Mouse (Mus musculus): ENCODE measurements around the gene Prmt1. TPM values are rescaled to one million over a fixed set of nuclear protein-coding genes. Genes with fewer than 3 reads are reported as not detected.
"Not testable (repeated sequence)": the region's sequence is repeated elsewhere in the genome, so short reads cannot be mapped to it uniquely, and the experiment has no call there.

Prmt1 gene
- polyA plus RNA-seq, 2 experiments, result 166 to 607 TPM

GRCm38 (mm10) chr7:45028351-45028750 is 42.0 kb upstream of the Prmt1 start:
- Histone ChIP-seq H3K27ac (replicated peaks; ENCODE audit: low read depth, low read length) (no peak overlapping the region), H3K4me1 (ENCODE audit: control insufficient read depth, insufficient read depth, low read length) (no peaks in the 10 kb centered on the region), H3K4me3 (replicated peaks; ENCODE audit: low read length) (no peak overlapping the region), H3K36me3 (ENCODE audit: control insufficient read depth, insufficient read depth, low read length) (peaks cover 69% of the 10 kb centered on the region), H3K9me3 (ENCODE audit: control insufficient read depth, low read length) (no peaks in the 10 kb centered on the region), H3K27me3 (ENCODE audit: control insufficient read depth, insufficient read depth, low read length) (no peaks in the 10 kb centered on the region), H3K4me2 (replicated peaks; ENCODE audit: low read depth, low read length, severe bottlenecking) (no peak overlapping the region), H3K9ac (ENCODE audit: low read depth, low read length, severe bottlenecking) (no peak overlapping the region)
- WGBS, result 89% methylated on average over 11 of the region's 11 CpGs
- DNase-seq (ENCODE audit: low spot score), result no peak
- TF ChIP-seq POLR2A (IDR thresholded peaks at IDR 0.05; ENCODE audit: borderline replicate concordance, extremely low read depth, insufficient read depth, insufficient read length), result no peak
- ATAC-seq (ENCODE audit: low FRiP score, low read depth), result no peak

GRCm38 (mm10) chr7:45027761-45028160 is 41.4 kb upstream of the Prmt1 start:
- Histone ChIP-seq H3K27me3 (ENCODE audit: control insufficient read depth, insufficient read depth, low read length) (no peaks in the 10 kb centered on the region), H3K9ac (ENCODE audit: low read depth, low read length, severe bottlenecking) (no peak overlapping the region), H3K4me3 (replicated peaks; ENCODE audit: low read length) (no peak overlapping the region), H3K4me2 (replicated peaks; ENCODE audit: low read depth, low read length, severe bottlenecking) (no peak overlapping the region), H3K36me3 (ENCODE audit: control insufficient read depth, insufficient read depth, low read length) (peaks cover 63% of the 10 kb centered on the region), H3K9me3 (ENCODE audit: control insufficient read depth, low read length) (no peaks in the 10 kb centered on the region), H3K4me1 (ENCODE audit: control insufficient read depth, insufficient read depth, low read length) (no peaks in the 10 kb centered on the region), H3K27ac (replicated peaks; ENCODE audit: low read depth, low read length) (no peak overlapping the region)
- DNase-seq (ENCODE audit: low spot score) (no peak), ATAC-seq (ENCODE audit: low FRiP score, low read depth) (no peak)
- TF ChIP-seq POLR2A (IDR thresholded peaks at IDR 0.05; ENCODE audit: borderline replicate concordance, extremely low read depth, insufficient read depth, insufficient read length), result no peak
- 89% methylated on average over 9 of the region's 9 CpGs for WGBS

GRCm38 (mm10) chr7:45026256-45026655 is 39.9 kb upstream of the Prmt1 start:
- Histone ChIP-seq H3K36me3 (ENCODE audit: control insufficient read depth, insufficient read depth, low read length) (peaks cover 49% of the 10 kb centered on the region), H3K4me3 (replicated peaks; ENCODE audit: low read length) (no peak overlapping the region), H3K9ac (ENCODE audit: low read depth, low read length, severe bottlenecking) (no peak overlapping the region), H3K4me1 (ENCODE audit: control insufficient read depth, insufficient read depth, low read length) (no peaks in the 10 kb centered on the region), H3K4me2 (replicated peaks; ENCODE audit: low read depth, low read length, severe bottlenecking) (no peak overlapping the region), H3K27ac (replicated peaks; ENCODE audit: low read depth, low read length) (no peak overlapping the region), H3K9me3 (ENCODE audit: control insufficient read depth, low read length) (no peaks in the 10 kb centered on the region), H3K27me3 (ENCODE audit: control insufficient read depth, insufficient read depth, low read length) (no peaks in the 10 kb centered on the region)
- TF ChIP-seq POLR2A (IDR thresholded peaks at IDR 0.05; ENCODE audit: borderline replicate concordance, extremely low read depth, insufficient read depth, insufficient read length), result no peak
- no peak for ATAC-seq (ENCODE audit: low FRiP score, low read depth)
- no peak for DNase-seq (ENCODE audit: low spot score)
- WGBS, result 51% methylated on average over 2 of the region's 2 CpGs

GRCm38 (mm10) chr7:45025601-45026220 is 39.3 kb upstream of the Prmt1 start:
- no peak for ATAC-seq (ENCODE audit: low FRiP score, low read depth)
- WGBS, result 70% methylated on average over 8 of the region's 8 CpGs
- H3K36me3 ChIP-seq (ENCODE audit: control insufficient read depth, insufficient read depth, low read length), result peaks cover 44% of the 10 kb centered on the region

GRCm38 (mm10) chr7:45024281-45025248 is 38.2 kb upstream of the Prmt1 start:
- no peak overlapping the region for H3K27ac ChIP-seq (replicated peaks; ENCODE audit: low read depth, low read length)
- no peak overlapping the region for H3K4me2 ChIP-seq (replicated peaks; ENCODE audit: low read depth, low read length, severe bottlenecking)
- no peak for ATAC-seq (ENCODE audit: low FRiP score, low read depth)
- DNase-seq (ENCODE audit: low spot score), result no peak
- no peak overlapping the region for H3K9ac ChIP-seq (ENCODE audit: low read depth, low read length, severe bottlenecking)
- H3K9me3 ChIP-seq (ENCODE audit: control insufficient read depth, low read length), result no peaks in the 10 kb centered on the region
- H3K4me3 ChIP-seq (replicated peaks; ENCODE audit: low read length), result no peak overlapping the region
- no peaks in the 10 kb centered on the region for H3K4me1 ChIP-seq (ENCODE audit: control insufficient read depth, insufficient read depth, low read length)
- no peak for TF ChIP-seq POLR2A (IDR thresholded peaks at IDR 0.05; ENCODE audit: borderline replicate concordance, extremely low read depth, insufficient read depth, insufficient read length)
- H3K36me3 ChIP-seq (ENCODE audit: control insufficient read depth, insufficient read depth, low read length), result peaks cover 32% of the 10 kb centered on the region
- no peaks in the 10 kb centered on the region for H3K27me3 ChIP-seq (ENCODE audit: control insufficient read depth, insufficient read depth, low read length)
- 89% methylated on average over 15 of the region's 15 CpGs for WGBS

More at GRCm38 (mm10) chr7:45025601-45026220, 39.3 kb upstream of the Prmt1 start:
- H3K9ac ChIP-seq (ENCODE audit: low read depth, low read length, severe bottlenecking), result no peak overlapping the region
- TF ChIP-seq POLR2A (IDR thresholded peaks at IDR 0.05; ENCODE audit: borderline replicate concordance, extremely low read depth, insufficient read depth, insufficient read length), result no peak
- H3K4me3 ChIP-seq (replicated peaks; ENCODE audit: low read length), result no peak overlapping the region
- no peaks in the 10 kb centered on the region for H3K27me3 ChIP-seq (ENCODE audit: control insufficient read depth, insufficient read depth, low read length)
- H3K9me3 ChIP-seq (ENCODE audit: control insufficient read depth, low read length), result no peaks in the 10 kb centered on the region
- no peak overlapping the region for H3K27ac ChIP-seq (replicated peaks; ENCODE audit: low read depth, low read length)
- no peak for DNase-seq (ENCODE audit: low spot score)
- no peaks in the 10 kb centered on the region for H3K4me1 ChIP-seq (ENCODE audit: control insufficient read depth, insufficient read depth, low read length)
- H3K4me2 ChIP-seq (replicated peaks; ENCODE audit: low read depth, low read length, severe bottlenecking), result no peak overlapping the region

- H3K4me1 ChIP-seq (ENCODE audit: control insufficient read depth, insufficient read depth, low read length), result not testable (repeated sequence)
- 77% methylated on average over 5 of the region's 5 CpGs for WGBS
Observed at GRCm38 (mm10) chr7:45023711-45024110, 37.3 kb upstream of the Prmt1 start.

More at GRCm38 (mm10) chr7:45023711-45024110, 37.3 kb upstream of the Prmt1 start:
- not testable (repeated sequence) for H3K4me3 ChIP-seq (replicated peaks; ENCODE audit: low read length); H3K27me3 ChIP-seq (ENCODE audit: control insufficient read depth, insufficient read depth, low read length); ATAC-seq (ENCODE audit: low FRiP score, low read depth); H3K4me2 ChIP-seq (replicated peaks; ENCODE audit: low read depth, low read length, severe bottlenecking); H3K9ac ChIP-seq (ENCODE audit: low read depth, low read length, severe bottlenecking); H3K27ac ChIP-seq (replicated peaks; ENCODE audit: low read depth, low read length); H3K9me3 ChIP-seq (ENCODE audit: control insufficient read depth, low read length); DNase-seq (ENCODE audit: low spot score)
- peaks cover 24% of the 10 kb centered on the region for H3K36me3 ChIP-seq (ENCODE audit: control insufficient read depth, insufficient read depth, low read length)
